In genomic region chr7:49450261-49451141, GRCm38 (mm10) we compare ENCODE assay signal across 8 mouse cellular contexts.
DNase-seq lines count a peak whose midpoint lies in the region; ATAC-seq and TF ChIP-seq lines count a peak whose summit lies in the region.

No protein-coding gene starts in this region.

- no peak for TF ChIP-seq POLR2A in spleen, adult 2 months (IDR thresholded peaks at IDR 0.05; ENCODE audit: low read depth, low read length)
- no peak for TF ChIP-seq POLR2A in cerebellum, adult 2 months (IDR thresholded peaks at IDR 0.05; ENCODE audit: borderline replicate concordance, insufficient read depth, low read length)

- peak; percentile 50 for DNase-seq in adrenal gland, adult 2 months
- no peak for DNase-seq in adrenal gland, postnatal 4 days (ENCODE audit: low spot score in 2 of 2)
- no peak for DNase-seq in spleen, adult 2 months (ENCODE audit: low read depth in 1 of 2, low spot score in 2 of 2)
- DNase-seq in spleen, postnatal 10 days (ENCODE audit: low spot score in 2 of 2): no peak
- peak; percentile 49 for DNase-seq in retina, embryonic 14.5 days (ENCODE audit: low spot score)
- DNase-seq in cerebellum, adult 2 months: no peak
- DNase-seq in lung, postnatal 25 days (ENCODE audit: low spot score): no peak

- 20% methylated on average over 22 of the region's 22 CpGs for WGBS in spleen, adult 2 months
- WGBS in limb, embryonic 13.5 days: 4% methylated on average over 22 of the region's 22 CpGs
- 52% methylated on average over 22 of the region's 22 CpGs for WGBS in cerebellum, adult 2 months

- no peak for TF ChIP-seq CTCF in spleen, adult 2 months (IDR thresholded peaks at IDR 0.05; ENCODE audit: extremely low read depth, insufficient read depth, insufficient read length, insufficient replicate concordance)
- no peak for TF ChIP-seq CTCF in cerebellum, adult 2 months (IDR thresholded peaks at IDR 0.05; ENCODE audit: borderline replicate concordance, insufficient read depth, low read depth, low read length)

- 0 out of 2 replicates have a peak overlapping the region, but pooled peaks have one; percentile 9 for H3K27ac ChIP-seq in spleen, adult 2 months (ENCODE audit: insufficient read depth, low read length)
- H3K27ac ChIP-seq in limb, embryonic 13.5 days: peak overlapping the region; percentile 70; the same call in 1 of the 2 replicates
- H3K27ac ChIP-seq in cerebellum, adult 2 months (ENCODE audit: insufficient read depth, low read length): no peak overlapping the region

- no peaks in the 10 kb centered on the region for H3K9me3 ChIP-seq in limb, embryonic 13.5 days

- no peaks in the 10 kb centered on the region for H3K36me3 ChIP-seq in spleen, adult 2 months (ENCODE audit: control insufficient read depth, insufficient read depth, low read length)
- H3K36me3 ChIP-seq in limb, embryonic 13.5 days: no peaks in the 10 kb centered on the region

- peak overlapping the region; percentile 32; the same call in 1 of the 2 replicates for H3K9ac ChIP-seq in limb, embryonic 13.5 days

- H3K27me3 ChIP-seq in spleen, adult 2 months (ENCODE audit: control insufficient read depth, insufficient read depth, low read length): no peaks in the 10 kb centered on the region; the same call in 1 of the 2 replicates
- peaks cover 6% of the 10 kb centered on the region for H3K27me3 ChIP-seq in limb, embryonic 13.5 days
- no peaks in the 10 kb centered on the region; the same call in 1 of the 2 replicates for H3K27me3 ChIP-seq in cerebellum, adult 2 months (ENCODE audit: control insufficient read depth, insufficient read depth, low read length)

- peak; percentile 70 for ATAC-seq in limb, embryonic 13.5 days (ENCODE audit: low FRiP score, low read depth)

- H3K4me3 ChIP-seq in spleen, adult 2 months (ENCODE audit: extremely low read depth, insufficient read depth, insufficient read length): no peak overlapping the region
- peak overlapping the region; percentile 27 for H3K4me3 ChIP-seq in limb, embryonic 13.5 days
- H3K4me3 ChIP-seq in cerebellum, adult 2 months (replicated peaks; ENCODE audit: insufficient read depth, low read depth, low read length): no peak overlapping the region

- H3K4me1 ChIP-seq in spleen, adult 2 months (ENCODE audit: control insufficient read depth, insufficient read depth, insufficient read length): no peaks in the 10 kb centered on the region
- H3K4me1 ChIP-seq in limb, embryonic 13.5 days: peaks cover 40% of the 10 kb centered on the region
- peaks cover 14% of the 10 kb centered on the region for H3K4me1 ChIP-seq in cerebellum, adult 2 months (ENCODE audit: control insufficient read depth, insufficient read depth, low read length)

- H3K4me2 ChIP-seq in limb, embryonic 13.5 days (replicated peaks): peak overlapping the region; percentile 58

Comparison
In these comparisons a context has a peak if more than half of its experiments do, and no peak if none do; other contexts are left out.
1. DNase-seq: peak in adrenal gland, adult 2 months (single experiment) and retina, embryonic 14.5 days (single experiment); none in adrenal gland, postnatal 4 days (0 of 2), spleen, adult 2 months (0 of 2), spleen, postnatal 10 days (0 of 2), cerebellum, adult 2 months (0 of 2) and lung, postnatal 25 days (single experiment).